Mouse (Mus musculus) testis, adult 2 months (tissue): ENCODE results near the gene Shisa7. TPM values are rescaled to one million over a fixed set of nuclear protein-coding genes. Genes with fewer than 3 reads are reported as not detected.
"Not testable (repeated sequence)": the region's sequence is repeated elsewhere in the genome, so short reads cannot be mapped to it uniquely, and the experiment has no call there.

ENCODE experiments used
- H3K27ac ChIP-seq: fragments of 200-500 bp; 2 replicates; pipeline ENCODE4 v1.5.1; 2012; ENCODE audit warnings: low read depth, low read length; ENCODE audit not compliant: control insufficient read depth, insufficient read depth
- H3K27me3 ChIP-seq: fragments of 200-500 bp; 2 replicates; pipeline ENCODE4 v1.6.1; 2012; ENCODE audit warnings: mild to moderate bottlenecking, low read length, moderate library complexity; ENCODE audit not compliant: control insufficient read depth, insufficient read depth
- H3K36me3 ChIP-seq: fragments of 200-500 bp; 2 replicates; pipeline ENCODE4 v1.6.1; 2012; ENCODE audit warnings: mild to moderate bottlenecking, low read length; ENCODE audit not compliant: control insufficient read depth, insufficient read depth
- H3K4me1 ChIP-seq: fragments of 200-500 bp; 2 replicates; pipeline ENCODE4 v1.6.1; 2012; ENCODE audit warnings: low read length; ENCODE audit not compliant: control insufficient read depth, insufficient read depth
- H3K4me3 ChIP-seq: fragments of 200-500 bp; 2 replicates; pipeline ENCODE4 v1.5.1; 2012; ENCODE audit warnings: low read depth, mild to moderate bottlenecking, low read length, moderate library complexity, mixed read lengths; ENCODE audit not compliant: control insufficient read depth
- CTCF ChIP-seq: fragments of 200-500 bp; IDR thresholded peaks from 2 replicates; pipeline ENCODE4 v1.5.1; 2012; ENCODE audit warnings: low read depth, mild to moderate bottlenecking, inconsistent platforms, low read length, moderate library complexity; ENCODE audit not compliant: control insufficient read depth, insufficient read depth, insufficient replicate concordance
- POLR2A ChIP-seq: fragments of 200-500 bp; IDR thresholded peaks from 2 replicates; pipeline ENCODE4 v1.6.1; 2012; ENCODE audit warnings: low read depth, mild to moderate bottlenecking, inconsistent platforms, low read length, moderate library complexity; ENCODE audit not compliant: control insufficient read depth
- polyA plus RNA-seq: library from polyadenylated mRNA; depleted of rRNA; stranded (reverse); fragments of >200 nt; gene quantifications from 2 replicates; pipeline ENCODE4 v1.2.3, GENCODE M21; 2012

The Shisa7 gene
- polyA plus RNA-seq, 1 experiment, result 24.8 TPM

GRCm38 (mm10) chr7:4806716-4807115 is 37.8 kb downstream of the Shisa7 start:
- no peak for TF ChIP-seq POLR2A
- TF ChIP-seq CTCF, result no peak
- H3K27me3 ChIP-seq, result no peaks in the 10 kb centered on the region
- peaks cover 6% of the 10 kb centered on the region for H3K36me3 ChIP-seq

GRCm38 (mm10) chr7:4802247-4802646 is 42.2 kb downstream of the Shisa7 start:
- H3K4me3 ChIP-seq, result no peak overlapping the region
- no peak for TF ChIP-seq CTCF
- no peak for TF ChIP-seq POLR2A
- H3K27ac ChIP-seq, result no peak overlapping the region
- H3K36me3 ChIP-seq, result no peaks in the 10 kb centered on the region
- no peaks in the 10 kb centered on the region for H3K27me3 ChIP-seq
- H3K4me1 ChIP-seq, result no peaks in the 10 kb centered on the region

More at GRCm38 (mm10) chr7:4806716-4807115, 37.8 kb downstream of the Shisa7 start:
- H3K4me3 ChIP-seq, result no peak overlapping the region
- peaks cover 5% of the 10 kb centered on the region for H3K4me1 ChIP-seq
- H3K27ac ChIP-seq, result no peak overlapping the region

DNA sequence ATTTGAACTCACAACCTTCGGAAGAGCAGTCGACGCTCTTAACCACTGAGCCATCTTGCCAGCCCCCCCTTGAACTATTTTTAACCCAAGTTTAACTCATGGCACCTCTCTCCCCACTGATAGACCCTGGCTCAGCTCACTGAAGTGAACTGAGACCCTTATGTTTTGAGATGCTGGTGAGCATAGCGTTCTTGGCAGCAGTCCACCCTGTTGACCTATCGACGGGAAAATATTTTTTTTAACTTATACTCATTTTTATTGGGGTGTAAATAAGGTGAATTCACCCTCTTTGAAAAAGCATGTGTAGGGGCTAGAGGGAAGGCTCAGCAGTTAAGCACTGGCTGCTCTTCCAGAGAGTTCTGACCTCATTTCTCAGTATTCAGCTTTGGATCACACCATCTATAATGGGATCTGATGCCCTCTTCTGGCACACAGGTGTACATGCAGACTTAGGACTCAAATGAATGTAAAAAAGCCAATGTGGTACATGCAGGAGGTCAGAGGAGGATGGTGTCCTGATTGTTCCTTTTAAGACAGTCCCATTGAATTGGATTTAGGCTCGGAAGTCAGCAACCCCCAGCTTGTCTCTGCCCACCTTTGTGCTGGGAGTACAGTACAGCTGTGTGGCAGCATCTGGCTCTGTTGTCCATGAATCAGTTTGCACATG is 48.6 kb downstream of the Shisa7 start:
- no peak overlapping the region for H3K27ac ChIP-seq
- no peak overlapping the region for H3K4me3 ChIP-seq
- H3K36me3 ChIP-seq, result peaks cover 2% of the 10 kb centered on the region; the same call in 1 of the 2 replicates
- no peaks in the 10 kb centered on the region for H3K27me3 ChIP-seq
- no peaks in the 10 kb centered on the region for H3K4me1 ChIP-seq
- no peak for TF ChIP-seq POLR2A
- no peak for TF ChIP-seq CTCF

DNA sequence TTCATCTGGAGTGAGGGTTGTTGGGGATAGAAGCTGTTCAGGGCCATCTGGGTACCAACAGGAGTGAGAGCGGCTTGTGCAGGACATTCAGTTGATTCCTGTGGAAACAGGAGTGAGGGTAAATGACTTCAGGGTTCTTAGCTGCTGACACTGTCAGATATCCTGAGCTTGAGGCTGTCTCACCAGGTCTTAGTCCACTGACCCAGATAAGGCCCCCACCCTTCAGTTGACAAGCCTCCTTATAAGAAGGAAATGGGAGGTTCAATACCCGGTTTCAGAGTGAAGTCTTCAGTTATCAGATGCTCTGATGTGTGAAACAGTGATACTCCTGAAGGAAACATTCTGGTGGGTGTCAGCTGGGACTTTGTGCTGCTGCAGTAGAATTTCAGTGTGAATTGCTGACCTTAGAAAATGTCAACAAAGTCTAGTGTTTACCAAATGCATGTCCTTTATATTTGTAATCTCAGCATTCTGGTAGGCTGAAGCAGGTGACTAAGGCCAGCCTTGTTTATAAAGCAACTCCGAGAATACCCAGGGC is 49.8 kb downstream of the Shisa7 start:
- no peaks in the 10 kb centered on the region for H3K27me3 ChIP-seq

GRCm38 (mm10) chr7:4793674-4794073 is 50.8 kb downstream of the Shisa7 start:
- Histone ChIP-seq H3K36me3 (peaks cover 2% of the 10 kb centered on the region; the same call in 1 of the 2 replicates), H3K4me1 (no peaks in the 10 kb centered on the region; the same call in 1 of the 2 replicates), H3K27ac (no peak overlapping the region), H3K27me3 (no peaks in the 10 kb centered on the region), H3K4me3 (peak overlapping the region; percentile 86)
- TF ChIP-seq CTCF, result no peak
- TF ChIP-seq POLR2A, result no peak

More for the DNA sequence above, 49.8 kb downstream of the Shisa7 start:
- no peak overlapping the region for H3K27ac ChIP-seq
- peaks cover 2% of the 10 kb centered on the region; the same call in 1 of the 2 replicates for H3K36me3 ChIP-seq
- TF ChIP-seq POLR2A, result no peak
- no peak for TF ChIP-seq CTCF
- no peaks in the 10 kb centered on the region for H3K4me1 ChIP-seq
- H3K4me3 ChIP-seq, result no peak overlapping the region

DNA sequence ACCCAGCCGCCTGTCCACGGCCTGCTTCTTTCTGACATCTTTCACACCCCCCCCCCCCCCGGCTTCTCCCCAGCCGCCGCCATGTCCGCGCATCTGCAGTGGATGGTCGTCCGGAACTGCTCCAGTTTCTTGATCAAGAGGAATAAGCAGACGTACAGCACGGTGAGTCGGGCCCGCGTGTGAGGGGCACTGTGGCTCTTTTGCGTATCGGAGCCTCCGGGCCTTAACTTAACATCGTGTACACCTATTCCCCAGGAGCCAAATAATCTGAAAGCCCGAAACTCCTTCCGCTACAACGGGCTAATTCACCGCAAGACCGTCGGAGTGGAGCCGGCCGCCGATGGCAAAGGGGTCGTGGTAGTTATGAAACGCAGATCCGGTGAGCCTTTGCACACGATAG is 51.2 kb downstream of the Shisa7 start:
- peak overlapping the region; percentile 78 for H3K27ac ChIP-seq
- not testable (repeated sequence) for H3K36me3 ChIP-seq, H3K27me3 ChIP-seq, H3K4me1 ChIP-seq
- peak overlapping the region; percentile 86 for H3K4me3 ChIP-seq

- Histone ChIP-seq H3K4me3 (peak within 1 kb of the TSS; percentile 86), H3K27ac (peak within 1 kb of the TSS; percentile 82), H3K4me1 (peaks cover 2% of the 10 kb centered on the region), H3K27me3 (no peaks in the 10 kb centered on the region), H3K36me3 (peaks cover 2% of the 10 kb centered on the region; the same call in 1 of the 2 replicates)
- TF ChIP-seq CTCF (no peak), POLR2A (peak; percentile 98)
Measured at GRCm38 (mm10) chr7:4792278-4793212, 52.0 kb downstream of the Shisa7 start, which contains the start of gene Rpl28. Rpl28 (plus strand) TSS chr7:4792874.
